Mouse (Mus musculus) layer of hippocampus, adult 9-11 months (tissue): ENCODE results near the gene Apc2.
"Not testable (repeated sequence)": the region's sequence is repeated elsewhere in the genome, so short reads cannot be mapped to it uniquely, and the experiment has no call there.

Experiments used
- DNase-seq: peaks from one replicate; pipeline ENCODE4 v3.0.0; 2022

The Apc2 gene

GRCm38 (mm10) chr10:80344131-80344661, 48.4 kb downstream of the Apc2 start:
- peak; percentile 64 for DNase-seq

GRCm38 (mm10) chr10:80345122-80345521, 49.3 kb downstream of the Apc2 start:
- no peak for DNase-seq

- not testable (repeated sequence) for DNase-seq
Observed at GRCm38 (mm10) chr10:80345929-80346328, 50.2 kb downstream of the Apc2 start.

GRCm38 (mm10) chr10:80347514-80347967, 51.8 kb downstream of the Apc2 start:
- DNase-seq, result no peak

GRCm38 (mm10) chr10:80348244-80348781, 52.5 kb downstream of the Apc2 start, which contains the start of gene Adamtsl5:
Gene Adamtsl5 (minus strand): TSS chr10:80348412.
- no peak for DNase-seq

- no peak for DNase-seq
Observed at GRCm38 (mm10) chr10:80348981-80349380, 53.2 kb downstream of the Apc2 start.

GRCm38 (mm10) chr10:80350292-80350691, 54.5 kb downstream of the Apc2 start:
- peak; percentile 64 for DNase-seq

- no peak for DNase-seq
Observed at GRCm38 (mm10) chr10:80351896-80352295, 56.1 kb downstream of the Apc2 start.

- no peak for DNase-seq
Observed at GRCm38 (mm10) chr10:80352727-80353126, 57.0 kb downstream of the Apc2 start.

- no peak for DNase-seq
Observed at GRCm38 (mm10) chr10:80355431-80355830, 59.7 kb downstream of the Apc2 start.

GRCm38 (mm10) chr10:80356001-80356682, 60.4 kb downstream of the Apc2 start, which contains the start of gene Plk5:
Gene Plk5 (plus strand): TSS chr10:80356459.
- no peak for DNase-seq

GRCm38 (mm10) chr10:80356737-80357136, 61.0 kb downstream of the Apc2 start:
- DNase-seq, result no peak

GRCm38 (mm10) chr10:80357336-80357735, 61.6 kb downstream of the Apc2 start:
- peak; percentile 62 for DNase-seq

GRCm38 (mm10) chr10:80357994-80358639, 62.3 kb downstream of the Apc2 start:
- no peak for DNase-seq

- DNase-seq, result no peak
Observed at GRCm38 (mm10) chr10:80363734-80364133, 68.0 kb downstream of the Apc2 start.

- DNase-seq, result no peak
Observed at GRCm38 (mm10) chr10:80365736-80366135, 70.0 kb downstream of the Apc2 start.
